Mouse (Mus musculus): ENCODE measurements around the gene Gm17174. TPM values are rescaled to one million over a fixed set of nuclear protein-coding genes. Genes with fewer than 3 reads are reported as not detected.

Gm17174 gene
- polyA plus RNA-seq (2012; ENCODE audit: low replicate concordance) = not detected in 2 replicates

DNA sequence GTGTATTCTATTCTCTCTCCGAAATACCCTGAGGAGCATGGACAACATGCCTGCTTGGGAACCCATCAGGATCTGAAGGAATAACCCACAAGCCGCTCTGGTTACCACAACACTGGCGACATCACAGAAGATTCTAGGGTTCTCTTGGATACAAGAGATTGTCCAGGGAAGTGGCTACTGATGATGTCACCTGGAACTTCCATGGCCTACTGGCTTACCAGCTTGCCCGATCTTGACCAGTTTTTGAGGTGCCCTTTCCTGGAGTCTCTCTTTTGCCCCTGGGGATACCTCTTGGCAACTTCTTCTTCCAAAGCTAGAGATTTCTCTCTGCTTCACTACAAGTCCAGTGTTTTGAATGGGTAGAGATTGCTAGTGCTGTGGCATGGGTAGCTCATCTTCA lies at the start of gene Gm17174:
Gene Gm17174 (minus strand): TSS at position 101 of the 400 bp plus-strand sequence.

DNA sequence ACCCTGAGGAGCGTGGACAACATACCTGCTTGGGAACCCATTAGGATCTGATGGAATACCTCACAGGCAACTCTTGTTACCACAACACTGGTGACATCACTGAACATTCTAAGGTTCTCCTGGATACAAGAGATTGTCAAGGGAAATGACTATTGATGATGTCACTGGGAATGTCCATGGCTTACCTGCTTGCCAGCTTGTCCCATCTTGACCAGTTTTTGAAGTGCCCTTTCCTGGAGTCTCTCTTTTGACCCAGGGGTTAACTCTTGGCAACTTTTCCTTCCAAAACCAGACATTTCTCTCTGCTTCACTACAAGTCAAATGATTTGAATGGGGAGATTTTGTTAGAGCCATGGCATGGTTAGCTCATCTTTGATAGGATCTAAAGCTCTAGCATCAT lies 43.6 kb upstream of the Gm17174 start, which contains the start of gene Gm4181:
Gene Gm4181 (minus strand): TSS at position 101 of the 400 bp plus-strand sequence.

DNA sequence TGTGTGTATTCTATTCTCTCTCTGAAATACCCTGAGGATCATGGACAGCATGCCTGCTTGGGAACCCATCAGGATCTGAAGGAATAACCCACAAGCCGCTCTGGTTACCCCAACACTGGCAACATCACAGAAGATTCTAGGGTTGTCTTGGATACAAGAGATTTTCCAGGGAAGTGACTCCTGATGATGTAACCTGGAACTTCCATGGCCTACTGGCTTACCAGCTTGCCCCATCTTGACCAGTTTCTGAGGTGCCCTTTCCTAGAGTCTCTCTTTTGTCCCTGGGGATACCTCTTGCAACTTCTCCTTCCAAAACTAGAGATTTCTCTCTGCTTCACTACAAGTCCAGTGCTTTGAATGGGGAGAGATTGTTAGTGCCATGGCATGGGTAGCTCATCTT lies 19.3 kb upstream of the Gm17174 start, which contains the start of gene Gm17078:
Gene Gm17078 (minus strand): TSS at position 101 of the 400 bp plus-strand sequence.

DNA sequence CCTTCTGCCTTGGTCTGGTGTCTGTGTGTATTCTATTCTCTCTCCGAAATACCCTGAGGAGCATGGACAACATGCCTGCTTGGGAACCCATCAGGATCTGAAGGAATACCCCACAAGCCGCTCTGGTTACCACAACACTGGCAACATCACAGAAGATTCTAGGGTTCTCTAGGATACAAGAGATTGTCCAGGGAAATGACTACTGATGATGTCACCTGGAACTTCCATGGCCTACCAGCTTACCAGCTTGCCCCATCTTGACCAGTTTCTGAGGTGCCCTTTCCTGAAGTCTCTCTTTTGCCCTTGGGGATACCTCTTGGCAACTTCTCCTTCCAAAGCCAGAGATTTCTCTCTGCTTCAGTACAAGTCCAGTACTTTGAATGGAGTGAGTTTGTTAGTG lies 18.0 kb downstream of the Gm17174 start, which contains the start of gene Gm17175:
Gene Gm17175 (minus strand): TSS at position 101 of the 400 bp plus-strand sequence.

DNA sequence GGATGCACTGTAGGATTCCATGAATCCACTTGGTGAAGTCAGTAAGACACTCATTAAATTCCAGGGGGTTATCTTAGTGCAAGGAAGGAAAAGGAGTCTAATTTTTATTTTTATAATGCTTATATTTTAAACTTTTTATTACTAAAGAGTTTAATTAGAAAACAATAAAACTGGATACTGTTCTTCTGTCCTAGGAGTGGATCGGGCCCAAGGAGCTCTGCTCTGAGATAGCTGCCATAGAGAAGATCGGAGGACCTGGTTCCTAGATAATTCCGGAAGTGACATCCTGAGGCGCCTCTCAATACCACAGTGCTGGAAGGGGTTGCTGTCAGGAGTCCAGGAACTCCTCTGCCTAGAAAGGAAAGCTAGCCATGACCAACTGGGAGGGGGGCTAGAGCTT lies 39.4 kb downstream of the Gm17174 start, which contains the start of gene Gm5622:
Gene Gm5622 (plus strand): TSS at position 301 of the 400 bp plus-strand sequence.

Other genes with a start within 250 kb of the Gm17174 start
- not detected in 2 replicates for gene Gm7247, start 230.4 kb downstream of the Gm17174 start, polyA plus RNA-seq (2012; ENCODE audit: low replicate concordance)
- gene Vmn2r88, start 181.3 kb downstream of the Gm17174 start, polyA plus RNA-seq (2012; ENCODE audit: low replicate concordance) = not detected in 2 replicates
- 0.05 TPM in 1 of 2 replicates, not detected in the other for gene Vmn2r89, start 140.3 kb downstream of the Gm17174 start, polyA plus RNA-seq (2012; ENCODE audit: low replicate concordance)
- gene Gm5622, start 39.3 kb downstream of the Gm17174 start, polyA plus RNA-seq (2012; ENCODE audit: low replicate concordance) = not detected in 2 replicates
- not detected in 2 replicates for gene Gm17175, start 18.1 kb downstream of the Gm17174 start, polyA plus RNA-seq (2012; ENCODE audit: low replicate concordance)
- not detected in 2 replicates for gene Gm17078, start 19.2 kb upstream of the Gm17174 start, polyA plus RNA-seq (2012; ENCODE audit: low replicate concordance)
- gene Gm4181, start 43.5 kb upstream of the Gm17174 start, polyA plus RNA-seq (2012; ENCODE audit: low replicate concordance) = not detected in 2 replicates
- not detected in 2 replicates for gene Gm17079, start 103.3 kb upstream of the Gm17174 start, polyA plus RNA-seq (2012; ENCODE audit: low replicate concordance)
- gene Gm5800, start 125.0 kb upstream of the Gm17174 start, polyA plus RNA-seq (2012; ENCODE audit: low replicate concordance) = not detected in 2 replicates
- not detected in 2 replicates for gene Ang4, start 181.5 kb upstream of the Gm17174 start, polyA plus RNA-seq (2012; ENCODE audit: low replicate concordance)
- not detected in 2 replicates for gene AY358078, start 207.9 kb upstream of the Gm17174 start, polyA plus RNA-seq (2012; ENCODE audit: low replicate concordance)